Mouse (Mus musculus) heart, embryonic 12.5 days (tissue): ENCODE measurements around the gene Gps1. TPM values are rescaled to one million over a fixed set of nuclear protein-coding genes. Genes with fewer than 3 reads are reported as not detected.
A peak's percentile ranks its signal among the peaks of the same experiment; 100 is the strongest.
"Not testable (repeated sequence)": the region's sequence is repeated elsewhere in the genome, so short reads cannot be mapped to it uniquely, and the experiment has no call there.

ENCODE experiments used
- ATAC-seq: fragments of 200-750 bp; cut with Nextera tagmentation; 2 replicates; pipeline ENCODE4 v1.8.0; 2017; ENCODE audit warnings: moderate TSS enrichment, moderate library complexity; ENCODE audit not compliant: insufficient number of reproducible peaks, low FRiP score
- H3K27ac ChIP-seq: fragments of 300-500 bp; sonication (generic); 2 replicates; pipeline ENCODE4 v1.5.1; 2016; ENCODE audit warnings: mild to moderate bottlenecking, moderate library complexity; ENCODE audit not compliant: poor library complexity, severe bottlenecking
- H3K27me3 ChIP-seq: fragments of 300-500 bp; sonication (generic); replicated peaks from 2 replicates; pipeline ENCODE4 v1.6.1; 2016; ENCODE audit warnings: mild to moderate bottlenecking, moderate library complexity
- H3K36me3 ChIP-seq: fragments of 300-500 bp; sonication (generic); 2 replicates; pipeline ENCODE4 v1.6.1; 2016; ENCODE audit warnings: mild to moderate bottlenecking, moderate library complexity
- H3K4me1 ChIP-seq: fragments of 300-500 bp; sonication (generic); replicated peaks from 2 replicates; pipeline ENCODE4 v1.6.1; 2016; ENCODE audit warnings: mild to moderate bottlenecking
- H3K4me2 ChIP-seq: fragments of 300-500 bp; sonication (generic); 2 replicates; pipeline ENCODE4 v1.6.1; 2016; ENCODE audit warnings: mild to moderate bottlenecking, moderate library complexity
- H3K4me3 ChIP-seq: fragments of 300-500 bp; sonication (generic); 2 replicates; pipeline ENCODE4 v1.5.1; 2016; ENCODE audit warnings: mild to moderate bottlenecking
- H3K9ac ChIP-seq: fragments of 300-500 bp; sonication (generic); 2 replicates; pipeline ENCODE4 v1.6.1; 2016; ENCODE audit warnings: mild to moderate bottlenecking, moderate library complexity
- H3K9me3 ChIP-seq: fragments of 300-500 bp; sonication (generic); replicated peaks from 2 replicates; pipeline ENCODE4 v1.6.1; 2016; ENCODE audit warnings: mild to moderate bottlenecking, moderate library complexity
- WGBS: fragments of 180-500 bp; shearing (Covaris S2); methylation state at CpG from one replicate; pipeline ENCODE4 v1.1.7; 2016; 5-methylcytosine and 5-hydroxymethylcytosine counted together
- polyA plus RNA-seq: library from polyadenylated mRNA; unstranded; fragments of >200 nt; fragmentation: Nextera tagmentation; extraction: Ambion mirVana; gene quantifications from 2 replicates; pipeline ENCODE4 v1.2.1, GENCODE M21; 2016

The Gps1 gene
- polyA plus RNA-seq: 139 and 140 TPM in 2 replicates

- peak within 1 kb of the TSS; percentile 47; the same call in 1 of the 2 replicates for H3K27ac ChIP-seq
- peaks cover 8% of the 10 kb centered on the region; the same call in 1 of the 2 replicates for H3K27me3 ChIP-seq
- H3K9me3 ChIP-seq: no peaks in the 10 kb centered on the region
- under 1% methylated on average over 83 of the region's 107 CpGs for WGBS
- ATAC-seq: peak; percentile 84
- H3K36me3 ChIP-seq: peaks cover 57% of the 10 kb centered on the region
- peak within 1 kb of the TSS; percentile 97 for H3K9ac ChIP-seq
- peak within 1 kb of the TSS; percentile 100 for H3K4me3 ChIP-seq
- H3K4me2 ChIP-seq: peak within 1 kb of the TSS; percentile 96
- H3K4me1 ChIP-seq: peaks cover 21% of the 10 kb centered on the region
Measured at GRCm38 (mm10) chr11:120784064-120784791, at the start of gene Gps1, which contains the start of gene Rfng. Gene Gps1, plus strand, starts transcription at chr11:120784272. Gene Rfng, minus strand, starts transcription at chr11:120784207.

GRCm38 (mm10) chr11:120736424-120736823 is 47.6 kb upstream of the Gps1 start:
- WGBS: 68% methylated on average over 6 of the region's 6 CpGs
- Histone ChIP-seq H3K4me1 (peaks cover 8% of the 10 kb centered on the region; the same call in 1 of the 2 replicates), H3K36me3 (no peaks in the 10 kb centered on the region), H3K9me3 (no peaks in the 10 kb centered on the region), H3K27me3 (peaks cover 12% of the 10 kb centered on the region), H3K4me3 (no peak overlapping the region), H3K27ac (no peak overlapping the region), H3K4me2 (no peak overlapping the region), H3K9ac (no peak overlapping the region)
- no peak for ATAC-seq

- H3K27ac ChIP-seq: no peak overlapping the region
- no peaks in the 10 kb centered on the region for H3K4me1 ChIP-seq
- H3K4me3 ChIP-seq: no peak overlapping the region
- H3K9me3 ChIP-seq: no peaks in the 10 kb centered on the region
- no peak overlapping the region for H3K9ac ChIP-seq
- H3K27me3 ChIP-seq: peaks cover 10% of the 10 kb centered on the region
- 88% methylated on average over 5 of the region's 5 CpGs for WGBS
- no peak overlapping the region for H3K4me2 ChIP-seq
- H3K36me3 ChIP-seq: no peaks in the 10 kb centered on the region
- ATAC-seq: no peak
Measured at GRCm38 (mm10) chr11:120740981-120741380, 43.1 kb upstream of the Gps1 start.

GRCm38 (mm10) chr11:120744121-120744701 is 39.9 kb upstream of the Gps1 start:
- peaks cover 10% of the 10 kb centered on the region for H3K27me3 ChIP-seq
- H3K4me2 ChIP-seq: no peak overlapping the region
- no peaks in the 10 kb centered on the region for H3K9me3 ChIP-seq
- WGBS: 69% methylated on average over 7 of the region's 7 CpGs
- no peak for ATAC-seq
- no peak overlapping the region for H3K9ac ChIP-seq
- no peaks in the 10 kb centered on the region for H3K4me1 ChIP-seq
- H3K4me3 ChIP-seq: no peak overlapping the region
- no peaks in the 10 kb centered on the region for H3K36me3 ChIP-seq
- H3K27ac ChIP-seq: no peak overlapping the region

GRCm38 (mm10) chr11:120747974-120748373 is 36.1 kb upstream of the Gps1 start:
- Histone ChIP-seq H3K36me3 (no peaks in the 10 kb centered on the region), H3K4me1 (no peaks in the 10 kb centered on the region), H3K27me3 (peaks cover 23% of the 10 kb centered on the region), H3K9me3 (no peaks in the 10 kb centered on the region), H3K4me3 (no peak overlapping the region), H3K4me2 (no peak overlapping the region), H3K27ac (no peak overlapping the region), H3K9ac (no peak overlapping the region)
- no peak for ATAC-seq
- 75% methylated on average over 4 of the region's 4 CpGs for WGBS

GRCm38 (mm10) chr11:120749430-120749829 is 34.6 kb upstream of the Gps1 start:
- Histone ChIP-seq H3K4me3 (no peak overlapping the region), H3K27ac (no peak overlapping the region), H3K4me1 (no peaks in the 10 kb centered on the region), H3K36me3 (no peaks in the 10 kb centered on the region), H3K4me2 (no peak overlapping the region), H3K9ac (no peak overlapping the region), H3K9me3 (no peaks in the 10 kb centered on the region), H3K27me3 (peaks cover 15% of the 10 kb centered on the region)
- ATAC-seq: no peak
- WGBS: 52% methylated on average over 8 of the region's 8 CpGs

GRCm38 (mm10) chr11:120751606-120752005 is 32.5 kb upstream of the Gps1 start:
- Histone ChIP-seq H3K4me3 (no peak overlapping the region), H3K9me3 (peaks cover 2% of the 10 kb centered on the region; the same call in 1 of the 2 replicates), H3K4me1 (no peaks in the 10 kb centered on the region), H3K27ac (no peak overlapping the region), H3K36me3 (no peaks in the 10 kb centered on the region), H3K9ac (no peak overlapping the region), H3K4me2 (no peak overlapping the region), H3K27me3 (peaks cover 13% of the 10 kb centered on the region; the same call in 1 of the 2 replicates)
- no peak for ATAC-seq
- whole genome bisulfite sequencing: 61% methylated on average over 4 of the region's 4 CpGs

GRCm38 (mm10) chr11:120760236-120760635 is 23.8 kb upstream of the Gps1 start:
- H3K9ac ChIP-seq: no peak overlapping the region
- WGBS: 79% methylated on average over 9 of the region's 9 CpGs
- no peak for ATAC-seq
- no peaks in the 10 kb centered on the region for H3K36me3 ChIP-seq
- H3K4me3 ChIP-seq: no peak overlapping the region
- H3K27ac ChIP-seq: no peak overlapping the region
- peaks cover 32% of the 10 kb centered on the region for H3K9me3 ChIP-seq
- H3K27me3 ChIP-seq: peaks cover 25% of the 10 kb centered on the region
- no peak overlapping the region for H3K4me2 ChIP-seq
- peaks cover 10% of the 10 kb centered on the region for H3K4me1 ChIP-seq

GRCm38 (mm10) chr11:120761811-120762671 is 22.0 kb upstream of the Gps1 start:
- Histone ChIP-seq H3K36me3 (no peaks in the 10 kb centered on the region), H3K27ac (no peak overlapping the region), H3K4me2 (peak overlapping the region; percentile 61), H3K4me3 (peak overlapping the region; percentile 23), H3K9me3 (peaks cover 26% of the 10 kb centered on the region), H3K9ac (peak overlapping the region; percentile 5; the same call in 1 of the 2 replicates), H3K4me1 (peaks cover 10% of the 10 kb centered on the region), H3K27me3 (peaks cover 37% of the 10 kb centered on the region)
- peak; percentile 33 for ATAC-seq
- 59% methylated on average over 14 of the region's 14 CpGs for WGBS

GRCm38 (mm10) chr11:120762672-120763041 is 21.4 kb upstream of the Gps1 start, which contains the start of gene Hmga1b:
Gene Hmga1b, plus strand, starts transcription at chr11:120762794.
- H3K9me3 ChIP-seq: peaks cover 21% of the 10 kb centered on the region
- peak within 1 kb of the TSS; percentile 61 for H3K4me2 ChIP-seq
- not testable (repeated sequence) for H3K36me3 ChIP-seq, H3K27ac ChIP-seq, H3K4me1 ChIP-seq, ATAC-seq
- H3K4me3 ChIP-seq: peak within 1 kb of the TSS; percentile 23
- WGBS: 9% methylated on average over 14 of the region's 14 CpGs
- H3K9ac ChIP-seq: peak within 1 kb of the TSS; percentile 5; the same call in 1 of the 2 replicates
- peaks cover 41% of the 10 kb centered on the region for H3K27me3 ChIP-seq
